Mouse (Mus musculus): ENCODE measurements around the gene Nr1h3. TPM values are rescaled to one million over a fixed set of nuclear protein-coding genes. Genes with fewer than 3 reads are reported as not detected.

Nr1h3 gene
- polyA plus RNA-seq, 1 experiment from 2014 or later: 2.6 TPM

- H3K4me3 ChIP-seq (ENCODE audit: control insufficient read depth in 1 of 2, insufficient read depth in 1 of 2, low read depth in 1 of 2, low read length in 2 of 2): peak within 1 kb of the TSS; percentile 71 to 79
- WGBS: 2% methylated on average over 46 of the region's 48 CpGs
- peak within 1 kb of the TSS; percentile 97 for H3K4me2 ChIP-seq (ENCODE audit: low read length)
- no peaks in the 10 kb centered on the region for H3K9me3 ChIP-seq (ENCODE audit: control insufficient read depth, low read length)
- H3K27me3 ChIP-seq (ENCODE audit: control insufficient read depth, insufficient read depth, low read length): no peaks in the 10 kb centered on the region
- H3K36me3 ChIP-seq (ENCODE audit: control insufficient read depth, insufficient read depth, low read length): 0 out of 2 replicates have a peak, but pooled peaks cover 6% of the 10 kb centered on the region
- peak within 1 kb of the TSS; percentile 92 to 97 for H3K27ac ChIP-seq (replicated peaks in 1 of 2; ENCODE audit: control insufficient read depth in 1 of 2, insufficient read depth in 1 of 2, low read depth in 2 of 2, low read length in 2 of 2)
- H3K4me1 ChIP-seq (ENCODE audit: control insufficient read depth in 2 of 2, insufficient read depth in 2 of 2, low read length in 2 of 2): peaks cover 0 to 7% of the 10 kb centered on the region in 2 experiments; a peak in 2 of 4 replicates
- ATAC-seq (ENCODE audit: insufficient number of reproducible peaks, insufficient read depth, low FRiP score, low read depth): peak; percentile 99
- H3K9ac ChIP-seq (ENCODE audit: low read length): peak within 1 kb of the TSS; percentile 83
Observed at GRCm38 (mm10) chr2:91236601-91237510, 34.2 kb upstream of the Nr1h3 start, which contains the start of gene Ddb2. Gene Ddb2 (minus strand): TSS chr2:91236982.

DNA sequence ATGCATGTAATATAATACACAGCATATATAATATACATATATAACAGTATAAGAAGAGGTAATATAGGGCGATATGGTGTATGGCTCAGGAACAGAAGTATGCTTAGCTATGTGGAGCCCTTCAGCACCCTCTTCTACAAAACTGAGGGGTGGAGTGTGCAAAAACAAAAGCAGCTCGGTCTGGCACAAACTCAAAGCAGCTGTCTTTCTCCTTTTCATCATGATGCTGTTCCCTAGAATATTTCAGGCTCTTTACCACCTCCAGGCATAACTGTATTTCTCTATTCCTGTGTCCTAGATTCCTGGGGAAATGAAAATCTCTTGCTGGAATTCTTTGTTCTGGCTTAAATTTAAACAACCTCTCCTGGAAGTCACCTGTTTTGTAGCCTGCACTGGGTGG, 27.1 kb upstream of the Nr1h3 start:
- Histone ChIP-seq H3K4me2 (ENCODE audit: low read length) (no peak overlapping the region), H3K27ac (replicated peaks in 1 of 2; ENCODE audit: control insufficient read depth in 1 of 2, insufficient read depth in 1 of 2, low read depth in 2 of 2, low read length in 2 of 2) (no peak overlapping the region), H3K27me3 (ENCODE audit: control insufficient read depth, insufficient read depth, low read length) (no peaks in the 10 kb centered on the region), H3K9ac (ENCODE audit: low read length) (no peak overlapping the region), H3K4me1 (ENCODE audit: control insufficient read depth in 2 of 2, insufficient read depth in 2 of 2, low read length in 2 of 2) (no peaks in the 10 kb centered on the region), H3K4me3 (ENCODE audit: control insufficient read depth in 1 of 2, insufficient read depth in 1 of 2, low read depth in 1 of 2, low read length in 2 of 2) (no peak overlapping the region), H3K9me3 (ENCODE audit: control insufficient read depth, low read length) (no peaks in the 10 kb centered on the region), H3K36me3 (ENCODE audit: control insufficient read depth, insufficient read depth, low read length) (0 out of 2 replicates have a peak, but pooled peaks cover 6% of the 10 kb centered on the region)
- WGBS: 72% methylated on average over 2 of the region's 2 CpGs
- ATAC-seq (ENCODE audit: insufficient number of reproducible peaks, insufficient read depth, low FRiP score, low read depth): no peak

DNA sequence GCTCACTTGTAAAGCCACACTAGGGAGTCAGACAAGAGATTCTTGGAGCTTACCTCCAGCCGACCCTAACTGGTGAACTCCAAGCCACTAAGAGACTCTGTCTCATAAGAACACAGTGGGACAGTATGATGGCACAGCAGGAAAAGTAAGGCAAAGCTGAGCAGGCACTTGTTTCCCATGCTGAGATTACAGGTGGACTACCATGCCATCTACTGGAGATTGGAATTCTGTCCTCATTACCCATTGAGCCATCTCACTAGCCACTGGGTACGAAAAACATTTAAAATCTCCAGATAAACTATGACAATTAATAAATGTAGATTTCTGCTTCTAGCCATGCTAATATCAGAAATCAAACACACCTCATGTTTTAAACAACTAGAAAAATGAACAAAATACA, 21.0 kb upstream of the Nr1h3 start:
- Histone ChIP-seq H3K4me1 (ENCODE audit: control insufficient read depth in 2 of 2, insufficient read depth in 2 of 2, low read length in 2 of 2) (no peaks in the 10 kb centered on the region), H3K4me3 (ENCODE audit: control insufficient read depth in 1 of 2, insufficient read depth in 1 of 2, low read depth in 1 of 2, low read length in 2 of 2) (no peak overlapping the region), H3K9ac (ENCODE audit: low read length) (no peak overlapping the region), H3K9me3 (ENCODE audit: control insufficient read depth, low read length) (no peaks in the 10 kb centered on the region), H3K36me3 (ENCODE audit: control insufficient read depth, insufficient read depth, low read length) (no peaks in the 10 kb centered on the region), H3K27ac (replicated peaks in 1 of 2; ENCODE audit: control insufficient read depth in 1 of 2, insufficient read depth in 1 of 2, low read depth in 2 of 2, low read length in 2 of 2) (no peak overlapping the region), H3K4me2 (ENCODE audit: low read length) (no peak overlapping the region), H3K27me3 (ENCODE audit: control insufficient read depth, insufficient read depth, low read length) (no peaks in the 10 kb centered on the region)
- ATAC-seq (ENCODE audit: insufficient number of reproducible peaks, insufficient read depth, low FRiP score, low read depth): no peak
- 76% methylated on average over 2 of the region's 2 CpGs for WGBS

DNA sequence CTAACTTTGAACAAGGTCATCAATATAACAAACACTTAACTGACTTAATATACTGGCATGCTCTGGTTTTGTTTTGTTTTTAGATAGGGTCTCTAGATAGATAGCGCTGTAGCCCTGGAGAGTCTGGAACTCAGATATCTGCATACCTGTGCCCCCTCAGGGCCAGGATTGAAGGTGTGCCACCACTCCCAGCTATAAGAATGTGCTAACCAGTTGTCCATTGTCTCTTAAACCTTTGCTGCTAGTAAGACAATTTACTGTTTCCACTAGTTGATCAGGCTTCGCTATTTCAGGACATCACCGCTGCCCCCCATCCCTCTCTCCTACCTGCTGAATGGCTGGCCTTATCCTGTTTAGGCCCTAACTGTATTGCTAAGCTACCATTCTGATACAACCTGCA, 17.9 kb upstream of the Nr1h3 start:
- no peak overlapping the region for H3K9ac ChIP-seq (ENCODE audit: low read length)
- H3K4me3 ChIP-seq (ENCODE audit: control insufficient read depth in 1 of 2, insufficient read depth in 1 of 2, low read depth in 1 of 2, low read length in 2 of 2): no peak overlapping the region
- H3K36me3 ChIP-seq (ENCODE audit: control insufficient read depth, insufficient read depth, low read length): peaks cover 7% of the 10 kb centered on the region; the same call in 1 of the 2 replicates
- WGBS: 95% methylated on average over 3 of the region's 3 CpGs
- no peak overlapping the region for H3K27ac ChIP-seq (replicated peaks in 1 of 2; ENCODE audit: control insufficient read depth in 1 of 2, insufficient read depth in 1 of 2, low read depth in 2 of 2, low read length in 2 of 2)
- H3K27me3 ChIP-seq (ENCODE audit: control insufficient read depth, insufficient read depth, low read length): no peaks in the 10 kb centered on the region
- H3K4me2 ChIP-seq (ENCODE audit: low read length): no peak overlapping the region
- H3K4me1 ChIP-seq (ENCODE audit: control insufficient read depth in 2 of 2, insufficient read depth in 2 of 2, low read length in 2 of 2): no peaks in the 10 kb centered on the region
- H3K9me3 ChIP-seq (ENCODE audit: control insufficient read depth, low read length): no peaks in the 10 kb centered on the region
- ATAC-seq (ENCODE audit: insufficient number of reproducible peaks, insufficient read depth, low FRiP score, low read depth): no peak

GRCm38 (mm10) chr2:91217032-91217431, 14.4 kb upstream of the Nr1h3 start:
- Histone ChIP-seq H3K9ac (ENCODE audit: low read length) (no peak overlapping the region), H3K4me3 (ENCODE audit: control insufficient read depth in 1 of 2, insufficient read depth in 1 of 2, low read depth in 1 of 2, low read length in 2 of 2) (no peak overlapping the region), H3K27me3 (ENCODE audit: control insufficient read depth, insufficient read depth, low read length) (no peaks in the 10 kb centered on the region), H3K4me1 (ENCODE audit: control insufficient read depth in 2 of 2, insufficient read depth in 2 of 2, low read length in 2 of 2) (no peaks in the 10 kb centered on the region), H3K9me3 (ENCODE audit: control insufficient read depth, low read length) (no peaks in the 10 kb centered on the region), H3K36me3 (ENCODE audit: control insufficient read depth, insufficient read depth, low read length) (peaks cover 30% of the 10 kb centered on the region), H3K4me2 (ENCODE audit: low read length) (no peak overlapping the region), H3K27ac (replicated peaks in 1 of 2; ENCODE audit: control insufficient read depth in 1 of 2, insufficient read depth in 1 of 2, low read depth in 2 of 2, low read length in 2 of 2) (no peak overlapping the region)
- WGBS: 65% methylated on average over 4 of the region's 4 CpGs
- no peak for ATAC-seq (ENCODE audit: insufficient number of reproducible peaks, insufficient read depth, low FRiP score, low read depth)

GRCm38 (mm10) chr2:91213311-91213710, 10.7 kb upstream of the Nr1h3 start:
- Histone ChIP-seq H3K9me3 (ENCODE audit: control insufficient read depth, low read length) (no peaks in the 10 kb centered on the region), H3K27ac (replicated peaks in 1 of 2; ENCODE audit: control insufficient read depth in 1 of 2, insufficient read depth in 1 of 2, low read depth in 2 of 2, low read length in 2 of 2) (no peak overlapping the region), H3K4me1 (ENCODE audit: control insufficient read depth in 2 of 2, insufficient read depth in 2 of 2, low read length in 2 of 2) (no peaks in the 10 kb centered on the region), H3K4me2 (ENCODE audit: low read length) (no peak overlapping the region), H3K36me3 (ENCODE audit: control insufficient read depth, insufficient read depth, low read length) (peaks cover 65% of the 10 kb centered on the region), H3K27me3 (ENCODE audit: control insufficient read depth, insufficient read depth, low read length) (no peaks in the 10 kb centered on the region), H3K4me3 (ENCODE audit: control insufficient read depth in 1 of 2, insufficient read depth in 1 of 2, low read depth in 1 of 2, low read length in 2 of 2) (no peak overlapping the region), H3K9ac (ENCODE audit: low read length) (no peak overlapping the region)
- no peak for ATAC-seq (ENCODE audit: insufficient number of reproducible peaks, insufficient read depth, low FRiP score, low read depth)

DNA sequence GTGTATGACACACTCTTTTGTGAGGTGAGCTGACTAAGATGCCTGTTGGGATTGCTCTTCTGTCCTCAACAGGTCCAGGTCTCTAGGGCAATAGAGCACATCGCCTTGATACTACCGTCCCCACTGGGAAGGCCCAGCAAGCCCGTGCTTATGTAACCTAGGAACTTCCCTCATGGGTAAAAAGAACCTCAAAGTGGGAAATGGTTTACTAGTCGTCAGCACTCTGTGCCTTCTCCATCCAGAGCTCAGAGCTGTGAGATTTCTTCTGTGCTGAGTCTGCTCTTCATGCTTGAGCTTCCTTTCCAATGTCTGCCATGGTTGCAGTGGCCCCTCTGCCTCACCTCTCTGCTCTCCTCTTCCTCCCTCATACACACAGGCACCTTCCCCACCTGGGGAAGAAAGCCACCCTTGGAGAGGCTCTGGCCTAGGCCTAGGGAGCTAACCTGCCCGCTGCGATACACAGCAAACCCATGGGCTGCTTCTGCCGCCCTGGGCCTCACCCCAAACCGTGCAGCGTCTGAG, 3.7 kb upstream of the Nr1h3 start:
- Histone ChIP-seq H3K27me3 (ENCODE audit: control insufficient read depth, insufficient read depth, low read length) (no peaks in the 10 kb centered on the region), H3K27ac (replicated peaks in 1 of 2; ENCODE audit: control insufficient read depth in 1 of 2, insufficient read depth in 1 of 2, low read depth in 2 of 2, low read length in 2 of 2) (no peak overlapping the region), H3K4me2 (ENCODE audit: low read length) (no peak overlapping the region), H3K4me3 (ENCODE audit: control insufficient read depth in 1 of 2, insufficient read depth in 1 of 2, low read depth in 1 of 2, low read length in 2 of 2) (no peak overlapping the region), H3K9ac (ENCODE audit: low read length) (no peak overlapping the region), H3K4me1 (ENCODE audit: control insufficient read depth in 2 of 2, insufficient read depth in 2 of 2, low read length in 2 of 2) (peaks cover 4 to 7% of the 10 kb centered on the region in 2 experiments), H3K9me3 (ENCODE audit: control insufficient read depth, low read length) (no peaks in the 10 kb centered on the region), H3K36me3 (ENCODE audit: control insufficient read depth, insufficient read depth, low read length) (peaks cover 58% of the 10 kb centered on the region)
- no peak for ATAC-seq (ENCODE audit: insufficient number of reproducible peaks, insufficient read depth, low FRiP score, low read depth)
- WGBS: 86% methylated on average over 9 of the region's 9 CpGs
